Mouse (Mus musculus) heart, embryonic 15.5 days (tissue): Measurements from ENCODE around the gene Il24. TPM values are rescaled to one million over a fixed set of nuclear protein-coding genes. Genes with fewer than 3 reads are reported as not detected.

Experiments
- ATAC-seq: fragments of 200-750 bp; cut with Nextera tagmentation; replicated peaks from 2 replicates; pipeline ENCODE4 v1.8.0; 2017; ENCODE audit warnings: low read depth, moderate TSS enrichment; ENCODE audit not compliant: insufficient number of reproducible peaks, insufficient read depth, low FRiP score
- H3K27ac ChIP-seq: fragments of 300-500 bp; sonication (generic); 2 replicates; pipeline ENCODE4 v1.5.1; 2015; ENCODE audit warnings: mild to moderate bottlenecking, inconsistent platforms
- H3K27me3 ChIP-seq: fragments of 300-500 bp; sonication (generic); 2 replicates; pipeline ENCODE4 v1.6.1; 2015; ENCODE audit warnings: inconsistent platforms
- H3K36me3 ChIP-seq: fragments of 300-500 bp; sonication (generic); 2 replicates; pipeline ENCODE4 v1.6.1; 2015; ENCODE audit warnings: mild to moderate bottlenecking, inconsistent platforms
- H3K4me1 ChIP-seq: fragments of 300-500 bp; sonication (generic); replicated peaks from 2 replicates; pipeline ENCODE4 v1.6.1; 2015; ENCODE audit warnings: inconsistent platforms
- H3K4me2 ChIP-seq: fragments of 300-500 bp; sonication (generic); 2 replicates; pipeline ENCODE4 v1.6.1; 2015; ENCODE audit warnings: inconsistent platforms, mild to moderate bottlenecking, moderate library complexity
- H3K4me3 ChIP-seq: fragments of 300-500 bp; sonication (generic); 2 replicates; pipeline ENCODE4 v1.5.1; 2015; ENCODE audit warnings: mild to moderate bottlenecking, inconsistent platforms
- H3K9ac ChIP-seq: fragments of 300-500 bp; sonication (generic); 2 replicates; pipeline ENCODE4 v1.6.1; 2015; ENCODE audit warnings: mild to moderate bottlenecking, inconsistent platforms
- H3K9me3 ChIP-seq: fragments of 300-500 bp; sonication (generic); replicated peaks from 2 replicates; pipeline ENCODE4 v1.6.1; 2016; ENCODE audit warnings: inconsistent platforms
- WGBS: fragments of 180-500 bp; shearing (Covaris S2); methylation state at CpG from one replicate; pipeline ENCODE4 v1.1.7; 2015; ENCODE audit warnings: mixed read lengths; 5-methylcytosine and 5-hydroxymethylcytosine counted together
- polyA plus RNA-seq: library from polyadenylated mRNA; unstranded; fragments of >200 nt; fragmentation: Nextera tagmentation; extraction: Ambion mirVana; gene quantifications from 2 replicates; pipeline ENCODE4 v1.2.1, GENCODE M21; 2015

Il24 gene
- polyA plus RNA-seq, 1 experiment from 2014 or later: not detected

DNA sequence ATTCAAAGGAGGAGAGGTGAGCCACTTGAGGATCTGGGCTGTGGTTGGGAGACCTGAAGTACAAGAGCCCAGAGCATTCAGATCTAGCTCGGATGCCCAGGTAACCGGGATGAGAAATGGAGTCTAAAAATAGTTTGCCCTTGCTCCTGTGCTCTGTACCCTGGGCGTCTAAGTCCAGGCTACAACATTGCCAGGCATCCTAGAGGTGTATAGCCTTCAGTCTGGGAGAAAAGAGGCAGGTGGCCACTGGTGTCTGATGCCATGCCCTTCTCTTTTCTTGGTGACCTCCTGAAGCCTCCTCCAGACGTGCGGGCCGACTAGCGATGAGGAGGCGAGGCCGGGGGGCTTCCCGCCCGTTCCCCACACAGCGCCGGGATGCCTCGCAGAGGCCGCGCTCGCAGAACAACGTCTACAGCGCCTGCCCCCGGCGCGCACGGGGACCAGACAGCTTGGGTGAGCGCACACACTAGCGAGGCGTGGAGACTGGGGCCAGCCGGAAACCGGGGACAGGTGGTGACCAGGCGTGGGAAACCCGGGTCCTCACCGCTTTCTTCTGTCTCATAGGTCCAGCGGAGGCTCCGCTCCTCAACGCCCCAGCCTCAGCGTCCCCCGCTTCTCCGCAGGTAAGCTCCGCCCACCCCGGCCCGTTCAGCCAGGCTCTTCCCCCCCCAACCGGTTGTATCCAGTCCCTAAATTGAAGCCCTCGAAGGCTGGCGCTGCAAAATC lies 9.2 kb downstream of the Il24 start:
- peak overlapping the region; percentile 92 for H3K4me2 ChIP-seq
- WGBS: 3% methylated on average over 43 of the region's 43 CpGs
- no peaks in the 10 kb centered on the region for H3K36me3 ChIP-seq
- no peaks in the 10 kb centered on the region for H3K9me3 ChIP-seq
- peaks cover 26% of the 10 kb centered on the region for H3K27me3 ChIP-seq
- no peak overlapping the region for H3K27ac ChIP-seq
- 0 out of 2 replicates have a peak, but pooled peaks have one; percentile 10 for ATAC-seq
- H3K4me3 ChIP-seq: peak overlapping the region; percentile 49
- peak overlapping the region; percentile 44 for H3K9ac ChIP-seq
- peaks cover 8% of the 10 kb centered on the region for H3K4me1 ChIP-seq

DNA sequence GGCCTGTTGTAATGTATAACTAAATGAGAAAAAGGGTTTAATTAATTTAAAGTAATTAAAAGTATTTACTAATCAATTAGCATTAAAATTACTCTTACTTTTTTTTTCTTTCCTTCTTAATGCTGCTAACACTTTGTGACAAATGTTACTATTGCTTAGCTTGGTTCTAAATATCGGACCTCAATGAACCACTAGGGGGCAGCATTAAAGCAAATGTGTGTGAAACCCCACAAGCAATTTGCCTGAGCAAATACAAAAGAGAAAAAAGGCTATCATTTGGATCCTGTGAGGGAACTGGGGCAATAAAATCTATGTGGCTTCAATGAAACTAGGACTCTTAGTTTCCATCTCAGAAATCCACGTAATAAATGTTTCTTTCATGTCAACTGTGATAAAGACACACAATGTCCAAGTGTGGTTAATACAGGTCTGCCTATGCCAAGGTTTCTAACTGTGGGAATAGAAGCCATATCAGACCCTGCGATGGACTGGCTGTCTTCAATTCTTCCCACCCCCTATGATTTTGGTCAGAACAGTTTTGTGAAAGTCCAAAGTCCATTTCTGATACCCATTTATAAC lies 10.2 kb downstream of the Il24 start:
- Histone ChIP-seq H3K27me3 (peaks cover 26% of the 10 kb centered on the region), H3K27ac (no peak overlapping the region), H3K4me2 (no peak overlapping the region), H3K4me1 (peaks cover 8% of the 10 kb centered on the region), H3K9me3 (no peaks in the 10 kb centered on the region), H3K36me3 (no peaks in the 10 kb centered on the region), H3K9ac (no peak overlapping the region), H3K4me3 (no peak overlapping the region)
- ATAC-seq: no peak
- 24% methylated on average over 3 of the region's 3 CpGs for WGBS

GRCm38 (mm10) chr1:130875910-130876309 lies 11.3 kb downstream of the Il24 start:
- ATAC-seq: no peak
- no peaks in the 10 kb centered on the region for H3K36me3 ChIP-seq
- no peak overlapping the region for H3K4me3 ChIP-seq
- peaks cover 26% of the 10 kb centered on the region for H3K27me3 ChIP-seq
- H3K9me3 ChIP-seq: no peaks in the 10 kb centered on the region
- no peak overlapping the region for H3K4me2 ChIP-seq
- peaks cover 8% of the 10 kb centered on the region for H3K4me1 ChIP-seq
- 62% methylated on average over 3 of the region's 3 CpGs for WGBS
- no peak overlapping the region for H3K27ac ChIP-seq
- no peak overlapping the region for H3K9ac ChIP-seq

GRCm38 (mm10) chr1:130875139-130875538 lies 12.1 kb downstream of the Il24 start:
- Histone ChIP-seq H3K27ac (no peak overlapping the region), H3K9me3 (no peaks in the 10 kb centered on the region), H3K4me3 (no peak overlapping the region), H3K4me1 (peaks cover 8% of the 10 kb centered on the region), H3K27me3 (peaks cover 24% of the 10 kb centered on the region), H3K4me2 (no peak overlapping the region), H3K9ac (no peak overlapping the region), H3K36me3 (no peaks in the 10 kb centered on the region)
- ATAC-seq: no peak
- WGBS: 41% methylated on average over 3 of the region's 3 CpGs

DNA sequence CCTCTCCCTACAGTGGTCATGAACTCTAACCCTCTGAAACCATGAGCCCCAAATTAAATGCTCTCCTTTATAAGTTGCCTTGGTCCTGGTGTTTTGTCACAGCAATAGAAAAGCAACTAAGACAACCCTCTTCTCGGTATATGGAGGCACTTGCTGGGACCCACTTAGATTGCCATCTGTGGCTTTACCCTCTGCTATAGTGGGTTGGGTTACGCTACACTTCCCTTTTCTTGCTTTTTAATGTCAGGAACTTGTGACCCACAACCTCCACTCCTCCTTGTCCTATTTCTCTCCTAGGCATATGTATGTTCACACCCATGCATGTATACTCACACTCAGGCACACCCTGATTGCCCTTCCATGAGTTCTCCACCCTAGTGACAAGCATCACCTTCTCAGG lies 14.3 kb downstream of the Il24 start:
- Histone ChIP-seq H3K9me3 (no peaks in the 10 kb centered on the region), H3K27ac (no peak overlapping the region), H3K4me2 (no peak overlapping the region), H3K4me1 (peaks cover 2% of the 10 kb centered on the region), H3K4me3 (no peak overlapping the region), H3K27me3 (peaks cover 6% of the 10 kb centered on the region), H3K36me3 (no peaks in the 10 kb centered on the region), H3K9ac (no peak overlapping the region)
- 80% methylated on average over 2 of the region's 2 CpGs for WGBS
- no peak for ATAC-seq

GRCm38 (mm10) chr1:130865541-130866221 lies 21.6 kb downstream of the Il24 start, which contains the start of gene Fcmr:
TSS of gene Fcmr (plus strand) at chr1:130865669.
- ATAC-seq: no peak
- Histone ChIP-seq H3K4me1 (no peaks in the 10 kb centered on the region), H3K27ac (no peak within 1 kb of the TSS), H3K4me3 (no peak within 1 kb of the TSS), H3K27me3 (no peaks in the 10 kb centered on the region), H3K4me2 (no peak within 1 kb of the TSS), H3K36me3 (no peaks in the 10 kb centered on the region), H3K9me3 (no peaks in the 10 kb centered on the region), H3K9ac (no peak within 1 kb of the TSS)
- 80% methylated on average over 7 of the region's 7 CpGs for WGBS

DNA sequence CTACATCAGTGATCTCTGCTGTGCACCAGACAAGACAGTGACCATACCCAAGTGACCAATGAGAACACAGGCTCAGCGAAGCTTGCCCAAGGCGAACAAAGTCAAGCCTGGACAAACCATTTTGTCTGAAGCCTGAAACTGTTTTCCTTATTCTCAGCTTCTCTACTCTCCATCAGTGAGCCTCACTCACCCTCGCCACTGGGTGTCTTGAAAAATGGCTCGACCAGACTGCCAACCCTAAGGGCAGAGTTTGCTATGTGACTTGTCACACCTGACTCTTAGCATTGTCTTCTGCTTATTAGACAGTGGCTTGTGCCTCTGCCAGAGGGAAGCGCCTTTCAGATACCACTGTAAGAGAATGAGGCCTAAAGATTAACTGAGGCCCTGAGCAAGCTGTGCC lies 22.5 kb downstream of the Il24 start:
- Histone ChIP-seq H3K9ac (no peak overlapping the region), H3K9me3 (no peaks in the 10 kb centered on the region), H3K36me3 (no peaks in the 10 kb centered on the region), H3K27me3 (no peaks in the 10 kb centered on the region), H3K4me3 (no peak overlapping the region), H3K4me1 (no peaks in the 10 kb centered on the region), H3K27ac (no peak overlapping the region), H3K4me2 (no peak overlapping the region)
- ATAC-seq: no peak
- WGBS: 86% methylated on average over 5 of the region's 5 CpGs

DNA sequence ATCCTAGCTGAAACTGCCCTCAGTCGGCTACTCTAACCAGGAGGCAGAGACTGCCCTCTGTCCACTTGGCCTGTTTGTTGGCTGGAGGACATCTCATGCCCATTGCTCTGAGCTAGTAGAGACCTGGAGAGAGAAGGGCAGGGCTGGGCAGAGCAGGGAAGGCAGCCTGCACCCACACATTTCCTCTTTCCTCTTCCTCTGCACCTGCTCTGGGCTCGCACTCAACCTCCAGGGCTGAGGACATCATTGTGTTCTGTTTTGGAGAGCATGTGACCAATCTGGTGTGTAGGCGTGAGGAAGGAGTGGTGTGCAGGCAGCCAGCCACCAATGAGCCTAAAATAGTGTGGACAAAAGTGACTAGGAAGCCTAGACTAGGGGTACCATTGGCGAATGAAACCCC lies 23.0 kb downstream of the Il24 start:
- H3K9me3 ChIP-seq: no peaks in the 10 kb centered on the region
- no peaks in the 10 kb centered on the region for H3K27me3 ChIP-seq
- WGBS: 80% methylated on average over 4 of the region's 4 CpGs
- H3K36me3 ChIP-seq: no peaks in the 10 kb centered on the region
- no peaks in the 10 kb centered on the region for H3K4me1 ChIP-seq
- H3K4me2 ChIP-seq: no peak overlapping the region
- H3K4me3 ChIP-seq: no peak overlapping the region
- no peak for ATAC-seq
- no peak overlapping the region for H3K27ac ChIP-seq
- no peak overlapping the region for H3K9ac ChIP-seq

DNA sequence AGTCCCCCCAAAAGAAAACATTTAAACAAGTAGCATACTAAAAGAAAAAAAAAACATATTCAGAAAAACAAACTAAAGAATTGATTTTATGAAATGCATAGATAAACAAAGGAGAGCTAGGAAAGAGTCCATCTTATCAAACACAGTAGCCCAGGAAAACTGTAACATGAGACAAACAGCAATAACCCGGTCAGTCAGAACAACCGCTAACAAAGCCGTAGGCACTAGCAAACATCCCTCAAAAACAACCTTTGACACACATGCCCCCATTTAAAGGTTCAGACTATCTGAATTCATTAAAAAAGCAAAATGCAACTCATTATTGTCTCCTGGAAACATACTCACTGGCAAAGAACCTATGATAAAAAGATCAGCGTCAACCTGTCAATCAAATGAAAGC lies 29.8 kb downstream of the Il24 start:
- Histone ChIP-seq H3K4me2 (no peak overlapping the region), H3K4me1 (no peaks in the 10 kb centered on the region), H3K9me3 (no peaks in the 10 kb centered on the region), H3K9ac (no peak overlapping the region), H3K27me3 (no peaks in the 10 kb centered on the region), H3K4me3 (no peak overlapping the region), H3K36me3 (no peaks in the 10 kb centered on the region), H3K27ac (no peak overlapping the region)
- no peak for ATAC-seq
- WGBS: 83% methylated on average over 4 of the region's 4 CpGs

- H3K36me3 ChIP-seq: no peaks in the 10 kb centered on the region
- H3K4me1 ChIP-seq: no peaks in the 10 kb centered on the region
- no peak overlapping the region for H3K27ac ChIP-seq
- H3K4me2 ChIP-seq: no peak overlapping the region
- no peaks in the 10 kb centered on the region for H3K27me3 ChIP-seq
- WGBS: 78% methylated on average over 2 of the region's 2 CpGs
- ATAC-seq: no peak
- H3K9me3 ChIP-seq: no peaks in the 10 kb centered on the region
- H3K9ac ChIP-seq: no peak overlapping the region
- no peak overlapping the region for H3K4me3 ChIP-seq
These were observed 31.5 kb downstream of the Il24 start for GRCm38 (mm10) chr1:130855723-130856122.

- no peak overlapping the region for H3K4me3 ChIP-seq
- no peaks in the 10 kb centered on the region for H3K4me1 ChIP-seq
- no peak overlapping the region for H3K27ac ChIP-seq
- H3K9ac ChIP-seq: no peak overlapping the region
- H3K9me3 ChIP-seq: no peaks in the 10 kb centered on the region
- 77% methylated on average over 9 of the region's 9 CpGs for WGBS
- H3K4me2 ChIP-seq: no peak overlapping the region
- ATAC-seq: no peak
- no peaks in the 10 kb centered on the region for H3K27me3 ChIP-seq
- no peaks in the 10 kb centered on the region for H3K36me3 ChIP-seq
These were observed 32.4 kb downstream of the Il24 start for GRCm38 (mm10) chr1:130854819-130855218.
